Mouse (Mus musculus) T-helper 1 cell (primary cell): ENCODE data around the gene Crmp1.

ENCODE experiments used
- in situ Hi-C: fragments of 300-600 bp; cut with MboI, MseI; formaldehyde crosslinking; loops from one replicate; pipeline ENCODE4 v1.15.1; 2025; ENCODE audit warnings: high pct_unique_total_duplicates

Crmp1 gene

GRCm38 (mm10) chr5:37240550-37240949 is 1.2 kb upstream of the Crmp1 start:
- in situ Hi-C loops, result no loop called here

GRCm38 (mm10) chr5:37241224-37241623 is 516 bp upstream of the Crmp1 start:
- in situ Hi-C loops, result no loop called here

GRCm38 (mm10) chr5:37242360-37243168 is 824 bp downstream of the Crmp1 start:
- in situ Hi-C loops, result no loop called here

GRCm38 (mm10) chr5:37243169-37243886 is 1.6 kb downstream of the Crmp1 start:
- in situ Hi-C loops, result no loop called here

GRCm38 (mm10) chr5:37244161-37244560 is 2.4 kb downstream of the Crmp1 start:
- in situ Hi-C loops, result no loop called here

GRCm38 (mm10) chr5:37244666-37245242 is 3.0 kb downstream of the Crmp1 start:
- in situ Hi-C loops, result no loop called here

GRCm38 (mm10) chr5:37245651-37246050 is 3.9 kb downstream of the Crmp1 start:
- in situ Hi-C loops, result no loop called here

GRCm38 (mm10) chr5:37246138-37246910 is 4.6 kb downstream of the Crmp1 start:
- in situ Hi-C loops, result no loop called here

- in situ Hi-C loops, result no loop called here
Observed at GRCm38 (mm10) chr5:37247456-37247855, 5.7 kb downstream of the Crmp1 start.

GRCm38 (mm10) chr5:37248870-37249269 is 7.1 kb downstream of the Crmp1 start:
- in situ Hi-C loops, result no loop called here

- in situ Hi-C loops, result no loop called here
Observed at GRCm38 (mm10) chr5:37251596-37251995, 9.9 kb downstream of the Crmp1 start.

- in situ Hi-C loops, result no loop called here
Observed at GRCm38 (mm10) chr5:37252101-37252804, 10.5 kb downstream of the Crmp1 start.

GRCm38 (mm10) chr5:37254523-37254922 is 12.8 kb downstream of the Crmp1 start:
- in situ Hi-C loops, result no loop called here

- in situ Hi-C loops, result no loop called here
Observed at GRCm38 (mm10) chr5:37256823-37257222, 15.1 kb downstream of the Crmp1 start.

- in situ Hi-C loops, result no loop called here
Observed at GRCm38 (mm10) chr5:37257243-37257642, 15.5 kb downstream of the Crmp1 start.

GRCm38 (mm10) chr5:37261734-37262133 is 20.0 kb downstream of the Crmp1 start:
- in situ Hi-C loops, result no loop called here

- in situ Hi-C loops, result no loop called here
Observed at GRCm38 (mm10) chr5:37263816-37264215, 22.1 kb downstream of the Crmp1 start.

GRCm38 (mm10) chr5:37281021-37281420 is 39.3 kb downstream of the Crmp1 start:
- in situ Hi-C loops, result loop anchor here (5.0 kb wide), 1 partner anchor 806 kb away; no protein-coding TSS in a partner anchor

- in situ Hi-C loops, result no loop called here
Observed at GRCm38 (mm10) chr5:37288374-37288773, 46.6 kb downstream of the Crmp1 start.

- in situ Hi-C loops, result no loop called here
Observed at GRCm38 (mm10) chr5:37289236-37289635, 47.5 kb downstream of the Crmp1 start.

GRCm38 (mm10) chr5:37290983-37291382 is 49.2 kb downstream of the Crmp1 start:
- in situ Hi-C loops, result loop anchor here (10.0 kb wide), 2 partner anchors 424 to 454 kb away; partner anchors contain the start of gene Stk32b
